Mouse (Mus musculus): Measurements from ENCODE around the gene Slc26a9.

GRCm38 (mm10) chr1:131816886-131817285 lies 73.1 kb downstream of the Slc26a9 start:
- TF ChIP-seq CHD2 (IDR thresholded peaks at IDR 0.05; ENCODE audit: low read depth, low read length) = no peak
- no peak for TF ChIP-seq MAFK (IDR thresholded peaks at IDR 0.05; ENCODE audit: insufficient read depth, low read depth, low read length)
- TF ChIP-seq ZNF384 (IDR thresholded peaks at IDR 0.05; ENCODE audit: low read depth, low read length) = no peak
- no peak for TF ChIP-seq HCFC1 (IDR thresholded peaks at IDR 0.05; ENCODE audit: borderline replicate concordance, insufficient read depth, low read length)

Data from ES-E14 (cell line).